Mouse (Mus musculus): ENCODE data around the gene Slc25a42. TPM values are rescaled to one million over a fixed set of nuclear protein-coding genes. Genes with fewer than 3 reads are reported as not detected.

Gene Slc25a42
- polyA plus RNA-seq, 2 experiments: 4.1 to 23.6 TPM

GRCm38 (mm10) chr8:70247841-70248240 lies 35.7 kb upstream of the Slc25a42 start:
- no peaks in the 10 kb centered on the region for H3K27me3 ChIP-seq (ENCODE audit: control insufficient read depth, insufficient read depth, low read length)
- H3K4me1 ChIP-seq (ENCODE audit: control insufficient read depth, insufficient read depth, low read length): no peaks in the 10 kb centered on the region
- H3K9ac ChIP-seq (ENCODE audit: low read depth, low read length, severe bottlenecking): no peak overlapping the region
- H3K4me3 ChIP-seq (replicated peaks; ENCODE audit: low read length): no peak overlapping the region
- DNase-seq (ENCODE audit: low spot score) (no peak), ATAC-seq (ENCODE audit: low FRiP score, low read depth) (no peak)
- no peaks in the 10 kb centered on the region for H3K9me3 ChIP-seq (ENCODE audit: control insufficient read depth, low read length)
- peaks cover 86% of the 10 kb centered on the region for H3K36me3 ChIP-seq (ENCODE audit: control insufficient read depth, insufficient read depth, low read length)
- WGBS: 91% methylated on average over 3 of the region's 3 CpGs
- no peak overlapping the region for H3K27ac ChIP-seq (replicated peaks; ENCODE audit: low read depth, low read length)
- TF ChIP-seq POLR2A (IDR thresholded peaks at IDR 0.05; ENCODE audit: borderline replicate concordance, extremely low read depth, insufficient read depth, insufficient read length): no peak
- H3K4me2 ChIP-seq (replicated peaks; ENCODE audit: low read depth, low read length, severe bottlenecking): no peak overlapping the region

GRCm38 (mm10) chr8:70246622-70247021 lies 34.5 kb upstream of the Slc25a42 start:
- H3K4me3 ChIP-seq (replicated peaks; ENCODE audit: low read length): no peak overlapping the region
- no peaks in the 10 kb centered on the region for H3K4me1 ChIP-seq (ENCODE audit: control insufficient read depth, insufficient read depth, low read length)
- H3K27ac ChIP-seq (replicated peaks; ENCODE audit: low read depth, low read length): no peak overlapping the region
- DNase-seq (ENCODE audit: low spot score) (no peak), ATAC-seq (ENCODE audit: low FRiP score, low read depth) (no peak)
- H3K9me3 ChIP-seq (ENCODE audit: control insufficient read depth, low read length): no peaks in the 10 kb centered on the region
- H3K4me2 ChIP-seq (replicated peaks; ENCODE audit: low read depth, low read length, severe bottlenecking): no peak overlapping the region
- no peak for TF ChIP-seq POLR2A (IDR thresholded peaks at IDR 0.05; ENCODE audit: borderline replicate concordance, extremely low read depth, insufficient read depth, insufficient read length)
- no peak overlapping the region for H3K9ac ChIP-seq (ENCODE audit: low read depth, low read length, severe bottlenecking)
- no peaks in the 10 kb centered on the region for H3K27me3 ChIP-seq (ENCODE audit: control insufficient read depth, insufficient read depth, low read length)
- 95% methylated on average over 6 of the region's 6 CpGs for WGBS
- H3K36me3 ChIP-seq (ENCODE audit: control insufficient read depth, insufficient read depth, low read length): peaks cover 86% of the 10 kb centered on the region

- Histone ChIP-seq H3K36me3 (ENCODE audit: control insufficient read depth, insufficient read depth, low read length) (peaks cover 83% of the 10 kb centered on the region), H3K4me2 (replicated peaks; ENCODE audit: low read depth, low read length, severe bottlenecking) (no peak overlapping the region), H3K27me3 (ENCODE audit: control insufficient read depth, insufficient read depth, low read length) (no peaks in the 10 kb centered on the region), H3K9ac (ENCODE audit: low read depth, low read length, severe bottlenecking) (no peak overlapping the region), H3K27ac (replicated peaks; ENCODE audit: low read depth, low read length) (no peak overlapping the region), H3K4me3 (replicated peaks; ENCODE audit: low read length) (no peak overlapping the region), H3K4me1 (ENCODE audit: control insufficient read depth, insufficient read depth, low read length) (peaks cover under 1% of the 10 kb centered on the region; the same call in 1 of the 2 replicates), H3K9me3 (ENCODE audit: control insufficient read depth, low read length) (no peaks in the 10 kb centered on the region)
- TF ChIP-seq POLR2A (IDR thresholded peaks at IDR 0.05; ENCODE audit: borderline replicate concordance, extremely low read depth, insufficient read depth, insufficient read length): no peak
- WGBS: 81% methylated on average over 5 of the region's 5 CpGs
- ATAC-seq (ENCODE audit: low FRiP score, low read depth) (no peak), DNase-seq (ENCODE audit: low spot score) (no peak)
Measured at GRCm38 (mm10) chr8:70240642-70241041, 28.5 kb upstream of the Slc25a42 start.

GRCm38 (mm10) chr8:70237842-70238241 lies 25.7 kb upstream of the Slc25a42 start:
- no peak overlapping the region for H3K4me3 ChIP-seq (replicated peaks; ENCODE audit: low read length)
- no peak overlapping the region for H3K9ac ChIP-seq (ENCODE audit: low read depth, low read length, severe bottlenecking)
- H3K4me2 ChIP-seq (replicated peaks; ENCODE audit: low read depth, low read length, severe bottlenecking): no peak overlapping the region
- WGBS: 91% methylated on average over 2 of the region's 2 CpGs
- peaks cover 12% of the 10 kb centered on the region for H3K4me1 ChIP-seq (ENCODE audit: control insufficient read depth, insufficient read depth, low read length)
- ATAC-seq (ENCODE audit: low FRiP score, low read depth) (no peak), DNase-seq (ENCODE audit: low spot score) (no peak)
- H3K36me3 ChIP-seq (ENCODE audit: control insufficient read depth, insufficient read depth, low read length): peaks cover 58% of the 10 kb centered on the region
- TF ChIP-seq POLR2A (IDR thresholded peaks at IDR 0.05; ENCODE audit: borderline replicate concordance, extremely low read depth, insufficient read depth, insufficient read length): no peak
- no peaks in the 10 kb centered on the region for H3K9me3 ChIP-seq (ENCODE audit: control insufficient read depth, low read length)
- no peak overlapping the region for H3K27ac ChIP-seq (replicated peaks; ENCODE audit: low read depth, low read length)
- H3K27me3 ChIP-seq (ENCODE audit: control insufficient read depth, insufficient read depth, low read length): no peaks in the 10 kb centered on the region

- 0% methylated on average over 15 of the region's 15 CpGs for WGBS
- DNase-seq (ENCODE audit: low spot score) (no peak), ATAC-seq (ENCODE audit: low FRiP score, low read depth) (no peak)
- peak overlapping the region; percentile 78 for H3K4me3 ChIP-seq (replicated peaks; ENCODE audit: low read length)
- no peaks in the 10 kb centered on the region for H3K9me3 ChIP-seq (ENCODE audit: control insufficient read depth, low read length)
- peak overlapping the region; percentile 84 for H3K9ac ChIP-seq (ENCODE audit: low read depth, low read length, severe bottlenecking)
- peaks cover 37% of the 10 kb centered on the region for H3K36me3 ChIP-seq (ENCODE audit: control insufficient read depth, insufficient read depth, low read length)
- H3K4me2 ChIP-seq (replicated peaks; ENCODE audit: low read depth, low read length, severe bottlenecking): peak overlapping the region; percentile 90
- H3K27me3 ChIP-seq (ENCODE audit: control insufficient read depth, insufficient read depth, low read length): no peaks in the 10 kb centered on the region
- H3K27ac ChIP-seq (replicated peaks; ENCODE audit: low read depth, low read length): peak overlapping the region; percentile 93
- no peak for TF ChIP-seq POLR2A (IDR thresholded peaks at IDR 0.05; ENCODE audit: borderline replicate concordance, extremely low read depth, insufficient read depth, insufficient read length)
- peaks cover 12% of the 10 kb centered on the region for H3K4me1 ChIP-seq (ENCODE audit: control insufficient read depth, insufficient read depth, low read length)
Measured at GRCm38 (mm10) chr8:70234781-70235128, 22.6 kb upstream of the Slc25a42 start.
